Mouse (Mus musculus): Measurements from ENCODE around the gene Ctnnd2.
"Not testable (repeated sequence)": the region's sequence is repeated elsewhere in the genome, so short reads cannot be mapped to it uniquely, and the experiment has no call there.

The Ctnnd2 gene

GRCm38 (mm10) chr15:30172391-30173281 is at the start of gene Ctnnd2:
Gene Ctnnd2, plus strand, starts transcription at chr15:30172593.
- DNase-seq: peak; percentile 91

DNA sequence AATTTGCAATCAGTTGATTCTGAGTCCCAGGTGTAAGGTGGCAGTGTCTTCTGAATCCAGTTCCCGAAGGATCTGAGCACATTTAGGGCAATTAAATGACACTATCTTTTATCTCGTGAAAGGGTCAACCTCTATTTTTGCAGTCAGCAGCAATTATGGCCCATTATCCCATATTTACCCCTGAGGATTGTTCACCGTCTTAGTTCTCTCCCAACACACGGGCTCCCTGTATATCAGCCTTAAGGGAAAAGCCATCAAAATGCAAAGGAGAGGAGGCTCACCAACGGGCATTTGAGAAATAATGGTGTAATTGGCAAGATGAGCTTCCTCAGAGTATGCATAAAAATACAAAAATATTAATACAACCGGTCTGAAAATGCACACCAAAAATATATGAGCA is 41.7 kb upstream of the Ctnnd2 start:
- DNase-seq: no peak

- not testable (repeated sequence) for DNase-seq
Measured at GRCm38 (mm10) chr15:30139626-30140025, 32.8 kb upstream of the Ctnnd2 start.

GRCm38 (mm10) chr15:30145413-30145812 is 27.0 kb upstream of the Ctnnd2 start:
- no peak for DNase-seq

DNA sequence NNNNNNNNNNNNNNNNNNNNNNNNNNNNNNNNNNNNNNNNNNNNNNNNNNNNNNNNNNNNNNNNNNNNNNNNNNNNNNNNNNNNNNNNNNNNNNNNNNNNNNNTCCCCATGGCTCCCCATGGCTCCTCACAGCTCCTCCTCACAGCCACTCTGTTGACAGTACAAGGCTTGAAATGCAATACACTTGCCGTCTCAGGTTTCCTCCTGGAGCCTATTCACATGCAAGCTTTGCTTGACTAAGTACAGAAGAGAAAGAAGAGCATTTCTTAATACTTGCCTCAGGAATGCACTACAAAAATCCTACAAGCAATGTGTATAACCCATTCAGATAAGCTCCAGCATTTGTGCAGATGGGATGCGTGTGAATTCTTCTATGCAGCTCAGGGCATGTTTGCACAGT is 20.2 kb upstream of the Ctnnd2 start:
- no peak for DNase-seq

DNA sequence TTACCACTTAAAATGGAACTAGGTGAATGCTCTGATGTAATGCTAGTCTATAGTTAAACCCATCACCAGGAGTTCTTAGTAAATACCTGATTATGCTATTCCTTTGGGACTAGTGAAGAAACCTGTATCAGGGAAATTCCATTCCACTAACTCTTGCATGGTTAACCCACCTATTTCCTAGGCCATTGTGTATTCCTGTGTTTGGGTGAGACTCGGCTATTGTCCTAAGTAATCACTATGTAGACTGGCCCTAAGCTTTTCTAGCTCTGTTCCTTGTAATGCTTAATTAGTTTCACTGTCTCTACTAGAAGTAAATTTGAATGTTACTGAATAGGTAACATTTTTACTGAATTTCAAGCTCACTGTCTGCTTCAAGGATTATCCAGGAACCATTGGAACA is 14.4 kb upstream of the Ctnnd2 start:
- no peak for DNase-seq

GRCm38 (mm10) chr15:30170031-30170430 is 2.4 kb upstream of the Ctnnd2 start:
- DNase-seq: no peak

- peak; percentile 20 for DNase-seq
Measured at GRCm38 (mm10) chr15:30171493-30172195, 749 bp upstream of the Ctnnd2 start.

DNA sequence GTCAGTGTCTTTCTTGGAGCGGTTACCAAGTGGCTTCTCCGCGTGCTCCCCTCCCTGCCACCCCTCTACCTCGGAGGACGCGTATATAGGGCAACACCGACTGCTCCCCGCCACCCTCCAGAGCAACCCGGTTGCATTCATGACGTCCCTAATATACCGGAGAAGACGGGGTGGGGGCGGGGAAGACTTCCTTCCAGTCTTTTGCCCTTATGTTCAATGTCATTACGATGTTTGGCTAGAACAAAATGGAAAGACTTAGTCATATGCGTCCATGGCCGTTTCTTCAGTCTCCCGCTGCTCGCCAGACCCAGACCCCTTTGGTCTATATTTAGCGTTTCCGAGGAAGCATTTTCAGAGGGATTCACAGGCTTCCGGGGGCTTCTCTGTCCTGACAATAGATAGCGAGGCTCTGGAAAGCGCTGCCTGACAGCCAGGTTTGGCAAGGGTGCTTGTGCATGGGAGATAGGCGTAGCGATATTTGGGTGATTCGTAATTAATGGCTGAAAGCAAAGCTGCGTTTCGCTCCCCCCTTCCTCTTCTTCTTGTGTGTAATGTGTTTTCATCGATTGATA is 1.1 kb downstream of the Ctnnd2 start:
- DNase-seq: peak; percentile 75

GRCm38 (mm10) chr15:30174321-30174720 is 1.9 kb downstream of the Ctnnd2 start:
- peak; percentile 15 for DNase-seq

GRCm38 (mm10) chr15:30184020-30184419 is 11.6 kb downstream of the Ctnnd2 start:
- DNase-seq: no peak

GRCm38 (mm10) chr15:30190872-30191271 is 18.5 kb downstream of the Ctnnd2 start:
- DNase-seq: no peak

GRCm38 (mm10) chr15:30191931-30192668 is 19.7 kb downstream of the Ctnnd2 start:
- DNase-seq: peak; percentile 22

GRCm38 (mm10) chr15:30198429-30198828 is 26.0 kb downstream of the Ctnnd2 start:
- DNase-seq: no peak

- DNase-seq: no peak
Measured at GRCm38 (mm10) chr15:30199785-30200184, 27.4 kb downstream of the Ctnnd2 start.

- DNase-seq: no peak
Measured at GRCm38 (mm10) chr15:30201211-30201610, 28.8 kb downstream of the Ctnnd2 start.

GRCm38 (mm10) chr15:30201617-30202016 is 29.2 kb downstream of the Ctnnd2 start:
- DNase-seq: no peak

DNA sequence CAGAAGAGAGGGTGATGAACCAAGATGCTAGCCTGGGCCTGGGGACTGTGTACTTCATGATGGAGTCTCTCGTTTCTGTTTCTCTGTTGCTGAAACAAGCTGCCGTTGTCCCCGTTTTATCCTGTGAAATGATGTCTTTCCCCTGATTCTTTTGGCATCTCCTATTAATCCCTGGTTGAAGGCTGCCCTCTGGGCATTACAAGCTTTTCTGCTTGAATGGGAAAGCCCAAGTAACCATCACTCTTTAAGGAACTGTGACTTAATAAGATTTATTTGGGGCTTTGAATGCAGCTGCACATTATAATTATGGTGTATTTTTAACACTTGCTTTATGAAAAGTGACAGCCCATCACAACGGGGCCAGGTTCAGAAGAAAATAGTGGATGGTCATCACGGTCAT is 40.4 kb downstream of the Ctnnd2 start:
- peak; percentile 75 for DNase-seq

DNA sequence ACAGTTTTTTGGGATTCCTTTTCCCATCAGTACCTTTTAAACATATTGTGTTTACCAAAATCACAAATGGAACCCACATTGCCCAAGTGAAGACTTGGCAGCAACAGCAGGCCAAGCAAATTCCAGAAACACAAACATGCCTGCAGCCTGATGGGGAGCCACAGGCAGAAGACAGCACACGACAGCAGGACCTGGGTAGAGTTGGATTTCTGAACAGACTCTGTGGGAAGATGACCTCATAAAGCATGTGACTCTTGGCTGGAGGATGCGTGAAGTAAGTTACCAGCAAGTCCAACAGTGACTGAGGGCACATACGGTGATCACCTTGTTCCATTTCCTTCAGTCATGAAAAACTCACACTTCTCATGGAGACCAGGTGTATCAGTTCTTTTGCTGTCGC is 43.5 kb downstream of the Ctnnd2 start:
- no peak for DNase-seq

DNA sequence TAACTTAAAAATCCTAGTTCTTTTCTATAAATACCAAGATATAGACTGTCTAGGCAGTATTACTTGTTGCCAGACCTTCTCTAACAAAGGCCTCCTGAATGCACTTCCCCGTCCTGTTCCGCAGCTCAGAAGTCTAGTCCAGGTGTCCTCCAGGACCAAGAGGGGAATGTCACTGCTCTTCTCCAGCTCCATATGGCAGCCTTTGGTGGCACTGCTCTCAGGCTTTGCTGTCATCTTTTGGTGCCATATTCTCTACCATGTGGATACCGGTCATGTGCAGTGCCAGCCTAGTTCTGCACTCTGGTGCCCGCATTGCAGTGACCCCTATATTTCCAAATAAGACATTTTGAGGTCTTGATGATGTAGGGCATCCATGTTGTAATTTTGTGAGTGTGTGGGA is 56.7 kb downstream of the Ctnnd2 start:
- no peak for DNase-seq

GRCm38 (mm10) chr15:30235210-30236034 is 63.0 kb downstream of the Ctnnd2 start:
- no peak for DNase-seq

GRCm38 (mm10) chr15:30240881-30241280 is 68.5 kb downstream of the Ctnnd2 start:
- DNase-seq: no peak

Measured in retina, postnatal 1 day (tissue).